Mouse (Mus musculus) testis, adult 2 months (tissue): ENCODE measurements around the gene Avil.

Experiments used
- CTCF ChIP-seq: fragments of 200-500 bp; IDR thresholded peaks from 2 replicates; pipeline ENCODE4 v1.5.1; 2012; ENCODE audit warnings: low read depth, mild to moderate bottlenecking, inconsistent platforms, low read length, moderate library complexity; ENCODE audit not compliant: control insufficient read depth, insufficient read depth, insufficient replicate concordance
- POLR2A ChIP-seq: fragments of 200-500 bp; IDR thresholded peaks from 2 replicates; pipeline ENCODE4 v1.6.1; 2012; ENCODE audit warnings: low read depth, mild to moderate bottlenecking, inconsistent platforms, low read length, moderate library complexity; ENCODE audit not compliant: control insufficient read depth

DNA sequence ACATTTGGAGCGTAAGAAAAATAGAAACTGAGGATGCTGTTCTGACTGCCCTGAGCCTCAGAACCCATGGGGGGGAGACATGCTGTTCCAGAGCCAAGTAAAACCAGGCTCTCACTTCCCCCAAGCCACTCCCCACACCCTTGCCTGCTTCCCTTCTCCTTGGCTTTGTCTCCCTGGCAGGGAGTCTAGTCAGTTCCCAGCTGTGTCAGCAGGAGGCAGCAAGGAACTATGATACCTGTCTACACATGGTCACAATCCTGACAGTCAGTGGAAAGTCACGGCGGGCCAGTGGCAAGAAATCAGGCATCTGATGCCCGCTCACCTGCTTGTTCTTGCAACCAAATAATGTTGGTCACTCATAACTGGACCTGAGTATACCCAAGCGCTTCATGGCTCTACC is 16.0 kb downstream of the Avil start:
- TF ChIP-seq CTCF, result peak; percentile 9; the same call in 1 of the 2 replicates
- no peak for TF ChIP-seq POLR2A
